Mouse (Mus musculus): Measurements from ENCODE around the gene Isca1.

DNA sequence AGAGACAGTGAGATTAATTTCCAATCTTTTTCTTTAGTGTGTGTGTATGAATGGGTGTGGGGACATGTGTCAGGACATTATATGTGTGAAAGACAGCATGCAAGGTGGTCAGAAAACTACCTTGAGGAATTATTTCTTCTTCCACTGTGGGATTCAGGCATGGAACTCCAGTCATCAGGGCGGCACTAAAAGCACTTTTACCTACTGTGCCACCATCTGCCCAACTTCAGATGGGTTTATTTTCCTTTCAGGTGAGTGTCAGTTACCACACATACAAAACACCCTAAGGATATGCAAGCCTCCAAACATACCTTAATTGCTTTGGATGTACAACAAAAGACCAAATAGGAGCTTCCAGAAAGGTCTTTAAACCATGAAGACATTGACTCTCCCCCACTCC, 25.2 kb upstream of the Isca1 start:
- TF ChIP-seq CTCF (IDR thresholded peaks at IDR 0.05; ENCODE audit: borderline replicate concordance, insufficient read depth, low read length) (no peak), POLR2A (IDR thresholded peaks at IDR 0.05; ENCODE audit: low read depth, low read length) (no peak)

All from embryonic fibroblast, embryonic 13.5 days (primary cell).